Mouse (Mus musculus) E14TG2a.4 (cell line): Measurements from ENCODE around the gene Serpinb3a.
"Not testable (repeated sequence)": the region's sequence is repeated elsewhere in the genome, so short reads cannot be mapped to it uniquely, and the experiment has no call there.

Source experiments
- CTCF ChIP-seq: conservative IDR thresholded peaks from 2 replicates; pipeline ENCODE4 v1.5.1; 2014; ENCODE audit warnings: low read length
- NANOG ChIP-seq: IDR thresholded peaks from 2 replicates; pipeline ENCODE4 v1.6.1; 2014; ENCODE audit warnings: borderline replicate concordance, low read length, mixed read lengths

GRCm38 (mm10) chr1:107034236-107034635 is 17.9 kb downstream of the Serpinb3a start:
- TF ChIP-seq CTCF, NANOG: not testable (repeated sequence)
